Mouse (Mus musculus): ENCODE results near the gene Gcn1l1. TPM values are rescaled to one million over a fixed set of nuclear protein-coding genes. Genes with fewer than 3 reads are reported as not detected.
"Not testable (repeated sequence)": the region's sequence is repeated elsewhere in the genome, so short reads cannot be mapped to it uniquely, and the experiment has no call there.

Gcn1l1 gene
- 71.9 and 76.6 TPM in 2 replicates for total RNA-seq (2021)
- long read RNA-seq, transcript Gcn1l1-210 (1 exons, 1,918 nt) = major isoform, 7 of 47 reads
- long read RNA-seq, partial matches to known transcripts = 34 of 47 reads
- long read RNA-seq, other reads (novel, unspliced or antisense) = 2 of 47 reads

GRCm38 (mm10) chr5:115564737-115565393 lies at the start of gene Gcn1l1:
Gene Gcn1l1, plus strand, starts transcription at chr5:115565254.
- peak; percentile 85 for DNase-seq

- no peak for DNase-seq
These were observed 48.8 kb upstream of the Gcn1l1 start for GRCm38 (mm10) chr5:115516081-115516907.

- no peak for DNase-seq
These were observed 48.1 kb upstream of the Gcn1l1 start for GRCm38 (mm10) chr5:115516908-115517307.

- no peak for DNase-seq
These were observed 47.6 kb upstream of the Gcn1l1 start for GRCm38 (mm10) chr5:115517501-115517900.

- not testable (repeated sequence) for DNase-seq
These were observed 46.8 kb upstream of the Gcn1l1 start for GRCm38 (mm10) chr5:115518214-115518613.

GRCm38 (mm10) chr5:115520325-115520869 lies 44.7 kb upstream of the Gcn1l1 start:
- no peak for DNase-seq

GRCm38 (mm10) chr5:115521553-115522461 lies 43.2 kb upstream of the Gcn1l1 start:
- DNase-seq = no peak

- DNase-seq = no peak
These were observed 42.5 kb upstream of the Gcn1l1 start for GRCm38 (mm10) chr5:115522531-115522930.

- no peak for DNase-seq
These were observed 42.0 kb upstream of the Gcn1l1 start for GRCm38 (mm10) chr5:115522981-115523499.

- DNase-seq = no peak
These were observed 41.1 kb upstream of the Gcn1l1 start for GRCm38 (mm10) chr5:115523971-115524370.

GRCm38 (mm10) chr5:115524471-115524870 lies 40.6 kb upstream of the Gcn1l1 start:
- no peak for DNase-seq

GRCm38 (mm10) chr5:115525416-115525815 lies 39.6 kb upstream of the Gcn1l1 start:
- DNase-seq = no peak

GRCm38 (mm10) chr5:115525943-115526342 lies 39.1 kb upstream of the Gcn1l1 start:
- DNase-seq = no peak

- no peak for DNase-seq
These were observed 38.4 kb upstream of the Gcn1l1 start for GRCm38 (mm10) chr5:115526456-115527202.

GRCm38 (mm10) chr5:115528128-115528527 lies 36.9 kb upstream of the Gcn1l1 start:
- no peak for DNase-seq

- DNase-seq = no peak
These were observed 35.7 kb upstream of the Gcn1l1 start for GRCm38 (mm10) chr5:115529364-115529741.

GRCm38 (mm10) chr5:115529742-115530446 lies 35.2 kb upstream of the Gcn1l1 start:
- no peak for DNase-seq

- DNase-seq = no peak
These were observed 34.6 kb upstream of the Gcn1l1 start for GRCm38 (mm10) chr5:115530447-115530809.

- DNase-seq = peak; percentile 78
These were observed 33.3 kb upstream of the Gcn1l1 start for GRCm38 (mm10) chr5:115531671-115532270.

- DNase-seq = peak; percentile 59
These were observed 30.7 kb upstream of the Gcn1l1 start for GRCm38 (mm10) chr5:115534290-115534731.

All from adrenal gland, postnatal 25 days (tissue).